ENCODE assay signal across 11 mouse cellular contexts in genomic region chr12:75495636-75496035, GRCm38 (mm10).
"Had no signal": no experiment of that assay in that cellular context is flagged by ENCODE, and none has a peak within 500 bp of the region (broad histone marks: within the 10 kb centered on the region; RNA-seq: fewer than 3 reads in every experiment).

No protein-coding gene starts in this region.

- H3K27me3 ChIP-seq: liver, embryonic 13.5 days had no signal

- H3K4me3 ChIP-seq: left cerebral cortex, adult 2 months; liver, embryonic 13.5 days had no signal

- H3K27ac ChIP-seq: kidney, postnatal 0 days; left cerebral cortex, adult 2 months; liver, embryonic 13.5 days had no signal

- H3K36me3 ChIP-seq: liver, embryonic 13.5 days had no signal

- DNase-seq: kidney, postnatal 25 days; layer of hippocampus, postnatal 36 days; liver, embryonic 13.5 days; lung, adult 2 months; lung, postnatal 14 days; lung, postnatal 4 days; midbrain, embryonic 14.5 days; thymus, adult 18-20 months; thymus, postnatal 36 days had no signal
